Mouse (Mus musculus) adrenal gland, postnatal 4 days (tissue): ENCODE measurements at regions not wholly inside any gene's neighbourhood (a gene's known extent, or its start where the extent isn't known, plus 50 kb on each side); places are given as distances from the start of the nearest gene placed in this dataset.

Experiments used
- DNase-seq, 2 experiments: peaks; one replicate each; pipeline ENCODE4 v3.0.0; 2021 to 2022; ENCODE audit warnings: low spot score in 2 of 2, mixed read lengths in 2 of 2

DNA sequence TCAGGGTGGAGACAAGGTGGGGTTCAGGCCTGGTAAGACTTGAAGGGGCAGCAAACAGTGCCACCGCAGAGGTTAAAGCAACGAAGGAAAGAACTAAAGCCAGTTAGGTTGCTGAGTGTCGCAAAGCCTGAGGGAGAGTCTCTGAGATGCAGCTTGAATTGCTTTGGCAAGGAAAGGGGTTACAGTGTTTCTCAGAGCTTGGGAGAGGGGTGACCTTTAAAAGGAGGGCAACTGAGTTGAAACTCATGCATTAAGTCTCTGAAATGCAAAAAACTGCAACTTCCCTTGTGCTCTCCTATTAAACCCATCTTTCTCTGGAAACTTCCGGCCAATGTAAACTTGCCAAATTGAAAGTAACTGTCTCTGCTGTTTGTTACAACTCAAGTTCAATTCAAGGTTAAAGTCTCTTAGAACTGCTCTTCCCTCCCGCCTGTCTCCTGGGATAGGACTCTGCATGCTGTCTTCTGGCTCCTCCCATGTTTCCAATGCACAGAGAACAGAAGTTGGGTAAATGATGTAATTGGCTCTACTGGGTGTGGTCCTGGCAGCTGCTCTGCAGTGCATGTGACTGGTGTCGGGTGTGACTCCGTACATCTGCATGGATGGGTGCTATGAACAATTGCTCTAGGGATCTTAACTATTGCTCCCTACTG lies 181.4 kb upstream of the Gas1 start:
- no peak for DNase-seq

DNA sequence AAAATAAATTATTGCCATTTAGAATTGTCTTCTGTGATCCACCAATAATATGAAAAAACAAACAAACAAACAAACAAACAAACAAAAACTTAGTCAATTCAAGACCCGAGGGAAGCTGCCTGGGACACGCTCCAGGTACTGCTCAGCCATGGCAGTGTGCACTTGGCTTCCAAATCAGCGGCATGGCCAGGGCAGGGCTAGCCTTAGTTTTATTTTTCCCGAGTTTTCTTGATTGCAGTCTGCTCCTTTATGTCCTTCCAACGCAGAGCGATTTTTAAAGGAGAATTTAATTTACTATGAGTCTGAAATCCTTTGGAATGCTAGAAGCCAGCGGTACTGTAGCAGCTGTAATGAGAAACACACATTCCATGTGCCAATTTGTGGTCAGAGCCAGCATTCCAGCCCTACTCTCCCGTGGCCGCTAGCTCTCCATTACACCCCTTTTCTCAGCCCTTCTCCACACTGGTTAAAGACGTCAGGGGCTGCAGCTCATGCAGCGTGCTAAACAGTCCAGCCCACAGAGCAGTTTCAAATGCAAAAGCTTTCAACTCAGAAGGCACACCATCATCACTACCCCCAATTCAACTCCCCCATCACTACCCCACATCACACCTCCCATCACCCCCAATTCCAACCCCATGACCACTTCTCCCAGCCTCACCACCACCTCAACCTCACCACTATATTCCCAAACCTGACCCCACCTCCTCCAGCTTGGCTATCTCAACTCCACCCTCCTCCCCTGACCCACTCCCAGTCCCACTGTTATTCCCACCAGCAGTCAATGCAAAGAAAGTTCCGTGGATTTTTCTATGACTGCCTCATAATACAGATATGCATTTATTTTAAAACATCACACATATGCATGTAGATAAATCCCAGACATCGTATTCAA lies 187.9 kb upstream of the Gas1 start:
- no peak for DNase-seq

- no peak for DNase-seq
Measured at GRCm38 (mm10) chr13:60369216-60369615, 192.1 kb upstream of the Gas1 start.

DNA sequence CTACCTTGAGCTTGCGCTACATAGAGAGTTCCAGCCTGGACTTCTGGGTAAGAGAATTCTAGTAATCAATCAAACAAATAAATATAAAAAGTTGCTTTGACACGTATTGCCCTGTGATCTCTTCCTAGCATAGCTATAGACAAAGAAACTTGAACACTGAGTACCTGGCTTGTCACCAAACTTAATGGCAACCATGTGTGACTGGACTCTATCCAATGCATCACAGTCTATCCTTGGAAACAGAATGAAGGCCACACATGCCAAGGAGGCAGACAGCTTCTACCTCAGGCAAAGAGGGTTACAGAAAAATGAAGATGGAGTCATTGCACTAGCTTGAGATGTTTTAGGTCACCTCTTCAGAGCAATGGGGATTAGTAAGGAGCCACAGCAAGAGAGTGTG lies 194.5 kb upstream of the Gas1 start:
- no peak for DNase-seq

DNA sequence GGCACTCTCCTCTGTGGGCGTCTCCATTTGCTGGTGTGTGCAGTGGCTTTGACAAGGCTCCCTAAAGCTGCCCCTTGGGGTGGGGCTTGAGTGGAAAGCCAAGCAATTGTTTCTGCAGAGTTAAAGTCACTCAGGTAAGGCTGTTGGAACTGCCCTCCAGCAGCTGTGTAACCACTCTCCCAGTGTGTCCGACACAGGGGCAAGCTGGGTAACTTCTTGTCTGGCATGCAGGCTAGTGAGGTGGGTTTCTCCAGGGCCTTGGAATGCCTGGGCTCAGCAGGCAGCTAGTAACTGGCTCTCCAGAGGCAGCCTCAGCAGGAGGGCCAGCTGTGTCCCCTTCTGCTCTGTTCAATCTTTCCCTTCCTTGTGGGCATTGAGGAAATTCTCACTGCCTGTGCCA lies 199.5 kb upstream of the Gas1 start:
- DNase-seq: no peak

DNA sequence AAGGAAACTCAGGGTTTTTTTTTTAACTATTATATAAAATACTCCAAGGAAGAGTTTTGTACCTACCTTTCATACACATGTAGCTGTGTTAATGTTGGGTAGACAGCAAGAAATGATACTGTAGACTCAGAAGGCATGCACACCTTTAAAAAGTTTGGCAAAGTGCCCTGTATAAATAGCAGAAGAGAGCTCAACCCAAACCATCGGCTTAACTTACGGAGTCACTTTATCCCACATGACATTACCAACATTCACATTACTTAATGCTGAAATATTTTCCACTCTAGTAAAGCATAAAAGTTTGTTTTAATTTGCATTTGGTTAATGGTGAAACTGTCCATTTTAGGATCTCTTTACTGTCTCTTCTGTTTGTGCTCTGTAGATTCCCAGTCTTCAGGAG lies 205.7 kb upstream of the Gas1 start:
- DNase-seq: no peak

- DNase-seq: no peak
Measured at GRCm38 (mm10) chr13:60398836-60399235, 202.9 kb upstream of the Dapk1 start.

DNA sequence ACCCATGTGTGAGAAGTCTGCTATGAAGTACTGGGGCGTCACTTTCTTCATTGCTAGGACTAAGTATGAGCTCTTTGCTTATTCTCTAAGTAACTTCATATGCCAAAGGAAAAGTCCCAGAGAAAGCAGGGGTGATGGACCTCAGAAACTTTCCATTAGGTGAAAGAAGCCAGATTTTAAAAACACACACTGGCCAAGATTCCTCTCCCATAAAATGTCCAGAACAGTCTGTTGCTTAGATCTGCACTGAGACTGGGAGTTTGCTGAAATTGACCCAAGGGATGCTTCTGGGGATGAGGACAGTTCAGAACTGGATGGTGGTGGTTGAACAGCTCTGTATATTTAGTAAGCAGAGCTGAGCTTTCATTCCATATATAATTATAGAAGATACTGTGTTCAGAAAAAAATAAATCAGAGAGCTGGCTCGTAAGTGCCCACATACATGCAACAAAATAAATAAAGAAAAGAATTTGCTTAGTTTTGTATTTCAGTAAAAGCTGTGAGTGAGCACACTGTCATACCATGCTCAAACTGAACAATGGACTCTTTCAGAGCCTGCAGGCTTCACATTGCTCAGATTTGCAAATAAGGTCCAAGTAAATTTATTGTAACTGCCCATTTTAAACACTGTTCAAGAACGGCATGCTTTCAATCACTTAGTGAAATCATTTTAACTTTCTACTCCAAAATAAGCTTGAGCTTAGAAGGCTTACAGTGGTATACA lies 200.8 kb upstream of the Dapk1 start:
- DNase-seq: no peak

DNA sequence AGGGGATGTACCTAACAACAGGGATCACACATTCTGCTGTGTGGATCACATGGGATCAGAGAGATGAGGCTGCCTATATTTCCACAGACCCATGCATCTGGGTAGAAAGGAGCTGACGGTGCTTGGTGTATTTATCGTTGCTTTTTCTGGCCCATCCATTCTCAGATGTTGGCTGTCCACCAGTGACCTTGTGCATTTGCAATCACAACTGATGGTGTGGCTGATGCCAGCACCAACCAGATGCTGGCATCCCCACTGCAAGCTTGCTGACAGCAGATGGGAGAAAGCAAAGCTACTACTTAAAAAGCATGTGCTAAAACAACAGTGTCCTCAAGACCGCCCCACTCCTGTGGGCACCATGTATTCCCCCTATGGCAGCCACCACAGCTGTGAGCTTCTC lies 198.3 kb upstream of the Dapk1 start:
- DNase-seq: no peak

GRCm38 (mm10) chr13:60407344-60407743 lies 194.4 kb upstream of the Dapk1 start:
- DNase-seq: no peak

DNA sequence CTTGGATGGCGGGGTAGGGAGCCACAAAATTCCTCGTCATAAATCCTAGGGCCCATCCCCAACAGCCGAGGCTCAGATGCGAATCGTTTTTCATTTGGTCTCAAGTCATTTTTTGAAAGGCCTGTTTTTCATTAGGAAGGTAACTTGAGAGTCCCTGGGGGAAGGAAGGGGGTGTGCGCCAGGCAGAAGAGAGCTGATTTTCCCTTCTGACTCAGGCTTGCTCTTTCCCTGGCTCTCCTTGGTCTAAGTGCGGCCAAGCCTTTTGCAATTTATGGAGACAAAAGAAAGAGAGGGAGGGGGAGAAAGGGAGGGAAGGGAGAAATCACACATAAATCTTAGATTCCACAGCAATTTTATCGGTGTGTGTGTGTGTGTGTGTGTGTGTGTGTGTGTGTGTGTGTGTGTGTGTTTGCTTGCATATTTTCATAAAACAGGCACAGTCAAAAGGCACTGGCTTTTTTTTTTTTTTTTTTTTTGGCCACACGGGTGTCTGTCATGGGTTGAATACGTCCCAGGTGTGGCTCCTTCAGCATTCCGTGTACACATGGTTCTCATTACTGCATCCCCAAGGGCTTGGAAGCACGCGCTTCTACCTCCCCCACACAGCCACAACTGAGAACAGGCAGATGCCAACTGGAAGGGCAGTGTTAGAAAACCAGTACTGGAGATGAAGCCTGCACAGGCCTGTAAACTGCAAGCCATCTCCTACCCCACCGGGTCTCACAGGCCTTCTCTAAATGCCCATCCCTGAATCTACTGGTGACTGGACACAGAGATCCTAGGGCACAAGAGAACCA lies 191.8 kb upstream of the Dapk1 start:
- DNase-seq: no peak

- no peak for DNase-seq
Measured at GRCm38 (mm10) chr13:60416024-60416423, 185.7 kb upstream of the Dapk1 start.

GRCm38 (mm10) chr13:60417015-60417414 lies 184.7 kb upstream of the Dapk1 start:
- no peak for DNase-seq

- no peak for DNase-seq
Measured at GRCm38 (mm10) chr13:60417436-60418158, 184.2 kb upstream of the Dapk1 start.

GRCm38 (mm10) chr13:60420386-60420785 lies 181.4 kb upstream of the Dapk1 start:
- no peak for DNase-seq

DNA sequence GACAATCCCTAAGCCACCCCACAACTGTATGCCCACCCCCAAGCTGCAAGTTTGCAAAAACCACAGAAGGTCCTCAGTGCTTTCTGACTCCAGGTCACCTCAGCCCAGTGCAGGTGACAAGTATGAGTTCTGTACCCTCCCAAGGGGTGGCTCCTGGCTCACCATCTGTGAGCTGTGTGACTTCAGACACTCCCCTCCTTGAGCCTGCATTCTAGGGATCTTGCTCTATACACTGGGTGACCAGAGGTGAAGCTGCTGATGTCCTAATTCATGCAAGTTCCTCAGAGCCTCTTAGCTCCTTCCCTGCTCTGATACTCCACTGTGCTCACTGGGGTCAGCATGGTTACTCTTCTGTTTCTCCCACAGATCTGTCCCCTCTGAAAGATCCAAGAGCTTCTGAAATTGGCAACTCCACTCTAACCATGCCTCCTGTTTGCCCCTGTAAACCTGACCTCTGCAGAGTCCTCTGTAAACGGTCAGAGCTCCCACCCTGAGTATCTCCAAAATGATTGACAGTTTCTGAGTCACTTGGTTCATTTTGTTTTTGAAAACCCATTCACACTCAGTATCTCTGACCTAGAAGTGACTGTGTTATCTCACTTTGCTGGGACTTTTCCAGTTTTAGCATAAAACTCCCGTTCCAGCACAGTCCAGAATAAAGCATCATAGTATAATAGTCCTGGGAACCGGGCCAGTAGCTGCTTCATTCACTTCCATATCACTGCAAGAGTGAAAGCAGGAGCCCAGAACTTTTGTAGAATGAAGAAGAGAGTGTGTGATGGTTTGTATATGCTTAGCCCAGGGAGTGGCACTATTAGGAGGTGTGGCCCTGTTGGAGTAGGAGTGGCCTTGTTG lies 180.7 kb upstream of the Dapk1 start:
- DNase-seq: no peak

DNA sequence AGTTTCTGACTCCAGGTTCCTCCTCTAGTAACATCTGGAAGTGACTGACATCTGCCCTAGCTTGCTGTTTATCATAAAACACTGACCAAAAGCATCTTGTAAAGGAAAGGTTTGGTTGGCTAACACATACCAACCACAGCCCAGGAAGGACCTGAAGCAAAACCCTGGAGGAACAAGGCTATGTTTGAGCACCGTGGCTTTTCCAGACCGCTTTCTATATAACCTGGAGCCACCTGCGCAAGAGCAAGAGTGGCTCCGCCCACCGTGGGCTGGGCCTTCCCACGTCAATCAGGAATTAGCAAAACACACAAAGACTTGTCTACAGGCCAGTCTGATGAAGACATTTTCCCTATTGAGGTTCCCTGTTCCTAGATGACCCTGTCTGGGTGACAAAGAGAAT lies 177.5 kb upstream of the Dapk1 start:
- DNase-seq: no peak

DNA sequence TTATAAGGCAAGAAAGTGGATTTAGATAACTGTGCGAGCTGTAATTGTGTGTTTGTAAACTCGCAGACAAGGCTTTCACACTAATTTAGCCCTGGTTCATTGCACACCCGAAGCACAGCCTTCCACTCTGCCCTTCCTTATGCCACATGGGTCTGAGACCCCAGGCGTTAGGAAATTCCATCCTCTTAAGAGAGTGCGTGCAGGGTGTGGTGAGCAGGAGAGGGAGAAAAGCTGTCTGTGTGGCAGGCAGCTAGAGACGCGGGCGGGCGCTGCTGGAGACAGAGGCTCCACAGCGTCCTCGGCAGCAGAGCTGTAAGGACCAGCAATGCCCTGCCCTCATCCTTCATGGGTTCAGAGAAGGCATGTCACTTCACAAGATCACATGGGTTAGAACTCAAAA lies 176.6 kb upstream of the Dapk1 start:
- DNase-seq: no peak

DNA sequence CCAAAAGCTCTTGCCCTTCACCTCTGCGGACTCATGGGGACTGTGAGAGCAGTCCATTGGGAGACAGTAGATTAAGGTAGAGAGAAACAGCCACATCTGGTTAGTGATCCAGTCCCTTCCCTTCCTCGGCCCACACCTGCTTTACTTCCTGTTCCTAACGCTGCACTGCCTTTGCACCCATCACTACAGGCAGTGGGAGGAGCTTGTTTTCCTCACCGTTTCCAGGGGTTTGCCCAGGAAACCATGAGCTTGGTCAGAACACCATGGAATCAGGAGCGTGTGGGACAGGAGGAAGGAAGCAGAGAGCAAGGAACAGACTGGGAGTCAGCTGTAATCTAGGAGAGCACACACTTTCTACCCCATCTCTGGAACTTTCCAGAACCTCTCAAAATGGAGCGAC lies 176.2 kb upstream of the Dapk1 start:
- DNase-seq: no peak
